ENCODE assay signal across 20 mouse cellular contexts in genomic region chr4:117664411-117665137, GRCm38 (mm10). TPM values are rescaled to one million over a fixed set of nuclear protein-coding genes. Genes with fewer than 3 reads are reported as not detected.
DNase-seq lines count a peak whose midpoint lies in the region; ATAC-seq and TF ChIP-seq lines count a peak whose summit lies in the region.
"Had no signal": no experiment of that assay in that cellular context is flagged by ENCODE, and none has a peak within 500 bp of the region (broad histone marks: within the 10 kb centered on the region; RNA-seq: fewer than 3 reads in every experiment).

No protein-coding gene starts in this region.

- no peak for TF ChIP-seq POLR2A in lung, adult 2 months (IDR thresholded peaks at IDR 0.05; ENCODE audit: borderline replicate concordance, extremely low read depth, low read depth, low read length)

- H3K4me1 ChIP-seq in hindbrain, embryonic 12.5 days = peaks cover 9% of the 10 kb centered on the region; the same call in 1 of the 2 replicates
- peaks cover 3% of the 10 kb centered on the region; the same call in 1 of the 2 replicates for H3K4me1 ChIP-seq in hindbrain, embryonic 10.5 days (replicated peaks)
- H3K4me1 ChIP-seq in stomach, embryonic 15.5 days = no peaks in the 10 kb centered on the region
- H3K4me1 ChIP-seq in stomach, postnatal 0 days (replicated peaks; ENCODE audit: control insufficient read depth, insufficient read depth) = no peaks in the 10 kb centered on the region
- peaks cover 30% of the 10 kb centered on the region for H3K4me1 ChIP-seq in neural tube, embryonic 13.5 days (replicated peaks)
- H3K4me1 ChIP-seq in lung, adult 2 months (ENCODE audit: control insufficient read depth, insufficient read depth, low read length) = no peaks in the 10 kb centered on the region
- H3K4me1 ChIP-seq: embryonic facial prominence, embryonic 12.5 days; heart, embryonic 10.5 days had no signal

- peak overlapping the region; percentile 80; the same call in 1 of the 2 replicates for H3K27ac ChIP-seq in hindbrain, embryonic 12.5 days
- no peak overlapping the region for H3K27ac ChIP-seq in hindbrain, embryonic 10.5 days
- no peak overlapping the region for H3K27ac ChIP-seq in stomach, embryonic 15.5 days
- no peak overlapping the region for H3K27ac ChIP-seq in stomach, postnatal 0 days (replicated peaks)
- H3K27ac ChIP-seq in neural tube, embryonic 13.5 days (replicated peaks) = peak overlapping the region; percentile 67
- H3K27ac ChIP-seq: embryonic facial prominence, embryonic 12.5 days; forebrain, embryonic 15.5 days; heart, embryonic 10.5 days had no signal

- TF ChIP-seq CTCF in stomach, postnatal 0 days (IDR thresholded peaks at IDR 0.05; ENCODE audit: low read depth) = no peak
- no peak for TF ChIP-seq CTCF in lung, adult 2 months (IDR thresholded peaks at IDR 0.05; ENCODE audit: insufficient read depth, low read length)

- no peaks in the 10 kb centered on the region for H3K9me3 ChIP-seq in hindbrain, embryonic 12.5 days (replicated peaks)
- H3K9me3 ChIP-seq in hindbrain, embryonic 10.5 days = no peaks in the 10 kb centered on the region
- H3K9me3 ChIP-seq in stomach, embryonic 15.5 days = no peaks in the 10 kb centered on the region
- no peaks in the 10 kb centered on the region for H3K9me3 ChIP-seq in stomach, postnatal 0 days (ENCODE audit: control insufficient read depth, low read length)
- no peaks in the 10 kb centered on the region for H3K9me3 ChIP-seq in neural tube, embryonic 13.5 days
- H3K9me3 ChIP-seq: embryonic facial prominence, embryonic 12.5 days; forebrain, embryonic 15.5 days; heart, embryonic 10.5 days had no signal

- no peaks in the 10 kb centered on the region for H3K27me3 ChIP-seq in hindbrain, embryonic 12.5 days
- H3K27me3 ChIP-seq in hindbrain, embryonic 10.5 days (ENCODE audit: insufficient read depth, poor library complexity, severe bottlenecking) = no peaks in the 10 kb centered on the region
- no peaks in the 10 kb centered on the region for H3K27me3 ChIP-seq in stomach, embryonic 15.5 days (replicated peaks)
- H3K27me3 ChIP-seq in stomach, postnatal 0 days (ENCODE audit: control insufficient read depth, insufficient read depth, low read length) = no peaks in the 10 kb centered on the region
- H3K27me3 ChIP-seq in neural tube, embryonic 13.5 days = 0 out of 2 replicates have a peak, but pooled peaks cover 2% of the 10 kb centered on the region
- H3K27me3 ChIP-seq: embryonic facial prominence, embryonic 12.5 days; forebrain, embryonic 15.5 days had no signal

- DNase-seq in hindbrain, embryonic 10.5 days (ENCODE audit: low spot score) = no peak
- no peak for DNase-seq in stomach, postnatal 0 days (ENCODE audit: low spot score)
- DNase-seq in lung, adult 2 months = no peak
- no peak for DNase-seq in heart, adult 11 months
- DNase-seq: adrenal gland, postnatal 14 days; cerebellum, adult 11-12 months; cerebellum, adult 9-10 months; heart, adult 18-20 months; heart, postnatal 10 days; heart, postnatal 4 days had no signal

- H3K9ac ChIP-seq in hindbrain, embryonic 12.5 days = no peak overlapping the region
- no peak overlapping the region for H3K9ac ChIP-seq in stomach, embryonic 15.5 days
- H3K9ac ChIP-seq in stomach, postnatal 0 days (ENCODE audit: low read length) = no peak overlapping the region
- no peak overlapping the region for H3K9ac ChIP-seq in neural tube, embryonic 13.5 days
- H3K9ac ChIP-seq: embryonic facial prominence, embryonic 12.5 days; forebrain, embryonic 15.5 days had no signal

- TF ChIP-seq EP300 in stomach, postnatal 0 days (optimal IDR thresholded peaks at IDR 0.05) = no peak

- H3K4me3 ChIP-seq in hindbrain, embryonic 12.5 days = no peak overlapping the region
- no peak overlapping the region for H3K4me3 ChIP-seq in hindbrain, embryonic 10.5 days
- no peak overlapping the region for H3K4me3 ChIP-seq in stomach, embryonic 15.5 days (replicated peaks)
- H3K4me3 ChIP-seq in stomach, postnatal 0 days (ENCODE audit: low read depth, low read length) = no peak overlapping the region
- no peak overlapping the region for H3K4me3 ChIP-seq in neural tube, embryonic 13.5 days
- no peak overlapping the region for H3K4me3 ChIP-seq in lung, adult 2 months (replicated peaks; ENCODE audit: extremely low read depth, low read depth, low read length)
- H3K4me3 ChIP-seq: embryonic facial prominence, embryonic 12.5 days; forebrain, embryonic 15.5 days; heart, embryonic 10.5 days had no signal

- H3K4me2 ChIP-seq in hindbrain, embryonic 12.5 days (replicated peaks) = no peak overlapping the region
- H3K4me2 ChIP-seq in stomach, embryonic 15.5 days = no peak overlapping the region
- no peak overlapping the region for H3K4me2 ChIP-seq in stomach, postnatal 0 days (replicated peaks; ENCODE audit: low read depth)
- no peak overlapping the region for H3K4me2 ChIP-seq in neural tube, embryonic 13.5 days
- H3K4me2 ChIP-seq: embryonic facial prominence, embryonic 12.5 days; forebrain, embryonic 15.5 days had no signal

- no peaks in the 10 kb centered on the region for H3K36me3 ChIP-seq in hindbrain, embryonic 12.5 days
- H3K36me3 ChIP-seq in hindbrain, embryonic 10.5 days = peaks cover 15% of the 10 kb centered on the region; the same call in 1 of the 2 replicates
- peaks cover 3% of the 10 kb centered on the region; the same call in 1 of the 2 replicates for H3K36me3 ChIP-seq in stomach, embryonic 15.5 days
- peaks cover 5% of the 10 kb centered on the region; the same call in 1 of the 2 replicates for H3K36me3 ChIP-seq in stomach, postnatal 0 days (ENCODE audit: control insufficient read depth, insufficient read depth, low read length)
- H3K36me3 ChIP-seq in neural tube, embryonic 13.5 days = no peaks in the 10 kb centered on the region
- H3K36me3 ChIP-seq: forebrain, embryonic 15.5 days had no signal

- 68% methylated on average over 10 of the region's 10 CpGs for WGBS in hindbrain, embryonic 12.5 days
- 86% methylated on average over 10 of the region's 10 CpGs for WGBS in hindbrain, embryonic 10.5 days
- WGBS in stomach, embryonic 15.5 days = 85% methylated on average over 10 of the region's 10 CpGs
- WGBS in stomach, postnatal 0 days = 82% methylated on average over 10 of the region's 10 CpGs
- WGBS in neural tube, embryonic 13.5 days = 47% methylated on average over 10 of the region's 10 CpGs
- WGBS in lung, adult 2 months = 91% methylated on average over 10 of the region's 10 CpGs

- ATAC-seq in hindbrain, embryonic 12.5 days (ENCODE audit: low FRiP score) = peak; percentile 71
- 0 out of 2 replicates have a peak, but pooled peaks have one; percentile 14 for ATAC-seq in stomach, embryonic 15.5 days (ENCODE audit: insufficient read depth, low FRiP score, low read depth)
- ATAC-seq in stomach, postnatal 0 days (ENCODE audit: low FRiP score, low TSS enrichment) = no peak
- ATAC-seq in neural tube, embryonic 13.5 days (ENCODE audit: low read depth) = peak; percentile 52

RNA-seq across cellular contexts. Expression of gene Dmap1, which starts 17.5 kb away (rescaled TPM):
- 70.3 and 72.1 TPM in 2 replicates for polyA plus RNA-seq in hindbrain, embryonic 12.5 days (2016; fragmentation: Nextera tagmentation; extraction: Ambion mirVana)
- 69.2 and 72.5 TPM in 2 replicates for polyA plus RNA-seq in hindbrain, embryonic 10.5 days (2016; fragmentation: Nextera tagmentation; extraction: Ambion mirVana)
- 47.2 and 50.7 TPM in 2 replicates for polyA plus RNA-seq in stomach, embryonic 15.5 days (2015; fragmentation: Nextera tagmentation; extraction: Ambion mirVana)
- polyA plus RNA-seq in stomach, postnatal 0 days (2015; fragmentation: Nextera tagmentation; extraction: Ambion mirVana) = 27.5 and 27.8 TPM in 2 replicates
- polyA plus RNA-seq in neural tube, embryonic 13.5 days (2015; fragmentation: Nextera tagmentation; extraction: Ambion mirVana) = 67.3 and 70.8 TPM in 2 replicates
- polyA plus RNA-seq in lung, adult 2 months (2012; rRNA removed) = 18.8 and 23.5 TPM in 2 replicates

RNA-seq across cellular contexts. Expression of gene Gm12845, which starts 59.6 kb away (rescaled TPM):
- polyA plus RNA-seq in hindbrain, embryonic 12.5 days (2016; fragmentation: Nextera tagmentation; extraction: Ambion mirVana) = not detected in 2 replicates
- not detected in 2 replicates for polyA plus RNA-seq in hindbrain, embryonic 10.5 days (2016; fragmentation: Nextera tagmentation; extraction: Ambion mirVana)
- not detected in 2 replicates for polyA plus RNA-seq in stomach, embryonic 15.5 days (2015; fragmentation: Nextera tagmentation; extraction: Ambion mirVana)
- not detected in 2 replicates for polyA plus RNA-seq in stomach, postnatal 0 days (2015; fragmentation: Nextera tagmentation; extraction: Ambion mirVana)
- not detected in 2 replicates for polyA plus RNA-seq in neural tube, embryonic 13.5 days (2015; fragmentation: Nextera tagmentation; extraction: Ambion mirVana)
- not detected in 2 replicates for polyA plus RNA-seq in lung, adult 2 months (2012; rRNA removed)
- polyA plus RNA-seq: C2C12; cortical plate, adult 2 months; embryonic facial prominence, embryonic 12.5 days; forebrain, embryonic 11.5 days; forebrain, embryonic 15.5 days; heart, embryonic 10.5 days; heart, embryonic 14.5 days had no signal

Comparison
In these comparisons a context has a peak if more than half of its experiments do, and no peak if none do; other contexts are left out.
1. H3K27ac ChIP-seq: peak in hindbrain, embryonic 12.5 days (single experiment) and neural tube, embryonic 13.5 days (single experiment); none in hindbrain, embryonic 10.5 days (single experiment), stomach, embryonic 15.5 days (single experiment) and stomach, postnatal 0 days (single experiment).